Mouse (Mus musculus): ENCODE measurements around the gene Arhgef17. TPM values are rescaled to one million over a fixed set of nuclear protein-coding genes. Genes with fewer than 3 reads are reported as not detected.

Gene Arhgef17
- polyA plus RNA-seq, 1 experiment, result 43.1 TPM

DNA sequence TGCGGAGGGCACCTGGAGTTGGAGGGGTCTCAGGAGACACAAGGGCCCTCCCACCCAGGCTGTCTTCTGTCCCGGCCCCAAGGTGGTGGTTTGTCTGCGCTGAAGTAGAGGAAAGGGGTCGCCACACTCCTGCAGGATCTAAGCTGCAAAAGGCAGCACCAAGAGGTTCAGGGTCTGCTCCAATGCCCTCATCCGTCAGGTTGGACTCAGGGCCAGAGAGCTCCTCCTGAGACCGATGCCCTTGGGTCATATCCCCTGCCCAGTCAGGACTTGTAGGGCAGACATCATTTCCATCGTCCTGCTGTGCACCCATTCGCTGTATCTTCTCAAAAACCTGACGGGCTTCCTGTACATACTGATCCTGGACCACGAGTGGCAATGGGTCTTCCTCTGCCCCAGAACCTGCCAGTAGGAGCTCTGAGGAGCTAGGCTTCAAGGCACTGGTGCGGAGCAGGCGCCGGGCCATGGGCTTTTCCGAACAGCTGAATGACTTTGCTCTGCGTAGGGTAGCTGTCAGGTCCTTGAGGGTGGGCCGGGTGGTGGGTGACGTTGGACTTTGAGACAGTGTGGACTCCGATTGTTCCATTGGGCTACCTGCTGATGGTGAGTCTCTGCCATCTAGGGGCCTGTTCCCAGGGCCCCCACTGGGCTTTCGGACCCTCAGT, 2.1 kb downstream of the Arhgef17 start:
- TF ChIP-seq POLR2A (IDR thresholded peaks at IDR 0.05; ENCODE audit: low read depth, low read length), result no peak
- no peak for TF ChIP-seq CTCF (IDR thresholded peaks at IDR 0.05; ENCODE audit: borderline replicate concordance, insufficient read depth, low read length)
- peaks cover 6% of the 10 kb centered on the region for H3K4me1 ChIP-seq (ENCODE audit: control insufficient read depth, insufficient read depth, low read length)
- H3K4me3 ChIP-seq (ENCODE audit: insufficient read depth, low read length), result peak overlapping the region; percentile 60
- no peak overlapping the region for H3K27ac ChIP-seq (ENCODE audit: insufficient read depth, low read length)

- H3K4me3 ChIP-seq (ENCODE audit: insufficient read depth, low read length), result peak overlapping the region; percentile 60
- peaks cover 11% of the 10 kb centered on the region for H3K4me1 ChIP-seq (ENCODE audit: control insufficient read depth, insufficient read depth, low read length)
- H3K27ac ChIP-seq (ENCODE audit: insufficient read depth, low read length), result no peak overlapping the region
- TF ChIP-seq POLR2A (IDR thresholded peaks at IDR 0.05; ENCODE audit: low read depth, low read length) (no peak), CTCF (IDR thresholded peaks at IDR 0.05; ENCODE audit: borderline replicate concordance, insufficient read depth, low read length) (no peak)
Measured at GRCm38 (mm10) chr7:100928456-100928855, 3.5 kb downstream of the Arhgef17 start.

- H3K4me1 ChIP-seq (ENCODE audit: control insufficient read depth, insufficient read depth, low read length), result peaks cover 15% of the 10 kb centered on the region
- H3K27ac ChIP-seq (ENCODE audit: insufficient read depth, low read length), result peak overlapping the region; percentile 59
- H3K4me3 ChIP-seq (ENCODE audit: insufficient read depth, low read length), result peak overlapping the region; percentile 60
- TF ChIP-seq CTCF (IDR thresholded peaks at IDR 0.05; ENCODE audit: borderline replicate concordance, insufficient read depth, low read length) (no peak), POLR2A (IDR thresholded peaks at IDR 0.05; ENCODE audit: low read depth, low read length) (no peak; the same call in 1 of the 2 replicates)
Measured at GRCm38 (mm10) chr7:100927287-100928000, 4.5 kb downstream of the Arhgef17 start.

- Histone ChIP-seq H3K27ac (ENCODE audit: insufficient read depth, low read length) (peak overlapping the region; percentile 59), H3K4me3 (ENCODE audit: insufficient read depth, low read length) (peak overlapping the region; percentile 60), H3K4me1 (ENCODE audit: control insufficient read depth, insufficient read depth, low read length) (peaks cover 15% of the 10 kb centered on the region)
- TF ChIP-seq CTCF (IDR thresholded peaks at IDR 0.05; ENCODE audit: borderline replicate concordance, insufficient read depth, low read length) (no peak), POLR2A (IDR thresholded peaks at IDR 0.05; ENCODE audit: low read depth, low read length) (peak; percentile 16; the same call in 1 of the 2 replicates)
Measured at GRCm38 (mm10) chr7:100926311-100926923, 5.5 kb downstream of the Arhgef17 start.

DNA sequence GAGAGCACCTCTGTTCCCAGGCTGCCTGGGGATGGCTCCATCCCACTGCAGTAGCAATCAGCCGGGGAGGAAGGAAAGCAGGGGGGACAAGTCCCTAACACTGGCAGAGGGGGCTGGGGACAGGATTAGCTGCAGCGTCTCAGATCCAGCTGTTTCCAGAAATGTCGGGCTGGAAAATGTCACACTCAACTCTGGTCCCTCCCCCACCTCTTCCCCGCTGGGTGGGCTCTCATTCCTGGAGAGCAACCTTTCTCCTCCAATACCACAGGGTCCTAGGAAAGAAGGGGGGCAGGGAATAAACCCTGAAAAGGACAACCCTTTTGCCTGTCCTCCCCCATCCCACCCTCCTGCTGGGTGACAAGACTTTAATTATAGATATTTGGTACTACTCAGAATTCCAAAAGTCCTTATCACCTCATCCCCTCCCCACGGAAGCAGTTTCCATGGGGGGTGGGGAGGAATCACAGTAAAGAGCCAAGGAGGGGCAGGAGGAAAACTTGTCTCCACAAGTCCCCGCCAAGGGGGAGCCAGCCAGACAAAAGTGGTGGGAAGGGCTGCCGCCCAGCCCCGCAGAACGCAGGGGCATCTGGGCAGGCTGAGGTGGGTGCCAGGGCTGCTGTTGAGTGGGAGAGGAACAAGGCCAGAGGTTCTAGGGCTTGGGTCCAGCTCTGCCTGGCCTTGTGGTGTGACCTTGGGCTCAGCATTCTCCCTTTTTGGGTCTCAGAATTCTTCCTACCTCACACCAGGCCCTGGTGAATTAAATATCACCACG, 7.0 kb downstream of the Arhgef17 start:
- Histone ChIP-seq H3K27ac (ENCODE audit: insufficient read depth, low read length) (peak overlapping the region; percentile 59), H3K4me3 (ENCODE audit: insufficient read depth, low read length) (peak overlapping the region; percentile 60), H3K4me1 (ENCODE audit: control insufficient read depth, insufficient read depth, low read length) (peaks cover 21% of the 10 kb centered on the region)
- TF ChIP-seq POLR2A (IDR thresholded peaks at IDR 0.05; ENCODE audit: low read depth, low read length), result no peak
- TF ChIP-seq CTCF (IDR thresholded peaks at IDR 0.05; ENCODE audit: borderline replicate concordance, insufficient read depth, low read length), result no peak

DNA sequence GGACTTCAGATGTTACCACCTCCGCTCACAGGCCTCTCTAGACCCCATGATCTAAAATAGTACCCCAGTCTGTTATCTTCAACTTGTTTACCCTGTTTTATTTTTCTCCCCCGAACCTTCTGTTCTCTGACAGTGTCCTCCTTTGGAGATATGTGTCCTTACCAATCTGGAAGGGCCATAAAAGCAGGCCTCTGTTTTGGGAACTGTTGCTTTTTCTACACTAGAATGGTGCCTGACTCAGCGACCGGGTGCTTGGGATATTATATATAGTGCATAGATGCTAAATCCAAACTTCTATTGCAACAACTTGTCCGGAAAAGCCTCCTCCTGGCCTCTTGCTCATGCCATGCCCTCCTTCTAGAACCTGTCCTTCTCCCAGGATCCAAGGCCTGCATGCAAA, 7.7 kb downstream of the Arhgef17 start:
- Histone ChIP-seq H3K27ac (ENCODE audit: insufficient read depth, low read length) (peak overlapping the region; percentile 59; the same call in 1 of the 2 replicates), H3K4me1 (ENCODE audit: control insufficient read depth, insufficient read depth, low read length) (peaks cover 24% of the 10 kb centered on the region), H3K4me3 (ENCODE audit: insufficient read depth, low read length) (peak overlapping the region; percentile 60; the same call in 1 of the 2 replicates)
- no peak for TF ChIP-seq POLR2A (IDR thresholded peaks at IDR 0.05; ENCODE audit: low read depth, low read length)

DNA sequence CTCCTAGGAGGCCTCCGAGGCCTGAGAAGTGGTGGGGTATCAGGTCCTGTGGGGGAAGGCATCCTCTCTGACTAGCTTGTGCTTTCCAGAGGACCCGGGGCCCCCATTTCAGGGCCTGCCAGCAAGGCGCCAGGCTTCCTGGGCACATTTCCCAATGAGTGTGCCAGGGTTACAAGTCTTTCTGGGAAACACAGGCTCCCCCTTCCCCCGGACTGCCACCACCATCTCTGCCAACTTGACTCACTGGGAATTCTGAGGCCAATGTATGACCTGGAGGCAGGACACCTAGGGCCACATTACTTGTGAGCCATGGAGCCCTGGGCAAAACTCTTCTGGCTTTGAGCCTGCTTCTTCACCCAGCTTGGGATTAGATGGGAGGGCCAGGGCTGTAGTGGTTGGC, 9.0 kb downstream of the Arhgef17 start:
- Histone ChIP-seq H3K27ac (ENCODE audit: insufficient read depth, low read length) (no peak overlapping the region), H3K4me1 (ENCODE audit: control insufficient read depth, insufficient read depth, low read length) (peaks cover 33% of the 10 kb centered on the region), H3K4me3 (ENCODE audit: insufficient read depth, low read length) (no peak overlapping the region)
- TF ChIP-seq POLR2A (IDR thresholded peaks at IDR 0.05; ENCODE audit: low read depth, low read length) (no peak), CTCF (IDR thresholded peaks at IDR 0.05; ENCODE audit: borderline replicate concordance, insufficient read depth, low read length) (no peak)

- TF ChIP-seq POLR2A (IDR thresholded peaks at IDR 0.05; ENCODE audit: low read depth, low read length) (no peak), CTCF (IDR thresholded peaks at IDR 0.05; ENCODE audit: borderline replicate concordance, insufficient read depth, low read length) (no peak)
- no peak overlapping the region for H3K4me3 ChIP-seq (ENCODE audit: insufficient read depth, low read length)
- no peak overlapping the region for H3K27ac ChIP-seq (ENCODE audit: insufficient read depth, low read length)
Measured at GRCm38 (mm10) chr7:100921289-100921688, 10.6 kb downstream of the Arhgef17 start.

DNA sequence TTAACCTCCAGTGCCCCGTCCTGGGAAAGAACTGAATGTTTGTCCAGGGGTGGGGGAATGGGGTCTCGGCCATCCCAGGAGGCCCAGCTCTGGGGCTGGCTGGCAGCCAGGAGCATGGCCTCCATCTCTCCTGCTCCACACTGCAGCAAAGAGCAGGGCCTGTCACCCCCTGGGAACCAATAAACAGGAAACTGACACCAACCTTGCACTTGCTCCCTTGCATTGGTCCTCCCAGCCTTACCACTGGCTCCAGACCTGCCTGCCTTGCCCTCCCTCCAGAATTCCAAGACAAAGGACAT, 12.1 kb downstream of the Arhgef17 start:
- Histone ChIP-seq H3K27ac (ENCODE audit: insufficient read depth, low read length) (peak overlapping the region; percentile 86), H3K4me1 (ENCODE audit: control insufficient read depth, insufficient read depth, low read length) (peaks cover 47% of the 10 kb centered on the region), H3K4me3 (ENCODE audit: insufficient read depth, low read length) (no peak overlapping the region)
- TF ChIP-seq CTCF (IDR thresholded peaks at IDR 0.05; ENCODE audit: borderline replicate concordance, insufficient read depth, low read length), result no peak
- no peak for TF ChIP-seq POLR2A (IDR thresholded peaks at IDR 0.05; ENCODE audit: low read depth, low read length)

More at GRCm38 (mm10) chr7:100921289-100921688, 10.6 kb downstream of the Arhgef17 start:
- peaks cover 47% of the 10 kb centered on the region for H3K4me1 ChIP-seq (ENCODE audit: control insufficient read depth, insufficient read depth, low read length)

All from embryonic fibroblast, embryonic 13.5 days (primary cell).